Mouse (Mus musculus) lung, adult 2 months (tissue): ENCODE measurements at regions not wholly inside any gene's neighbourhood (a gene's known extent, or its start where the extent isn't known, plus 50 kb on each side); places are given as distances from the start of the nearest gene placed in this dataset.

Experiments
- CTCF ChIP-seq: fragments of 200-500 bp; IDR thresholded peaks from 2 replicates; pipeline ENCODE4 v1.5.1; 2011; ENCODE audit warnings: mild to moderate bottlenecking, low read length, control low read depth; ENCODE audit not compliant: insufficient read depth
- POLR2A ChIP-seq: fragments of 200-500 bp; IDR thresholded peaks from 2 replicates; pipeline ENCODE4 v1.6.1; 2011; ENCODE audit warnings: low read depth, mild to moderate bottlenecking, control low read depth, low read length, borderline replicate concordance; ENCODE audit errors: extremely low read depth

DNA sequence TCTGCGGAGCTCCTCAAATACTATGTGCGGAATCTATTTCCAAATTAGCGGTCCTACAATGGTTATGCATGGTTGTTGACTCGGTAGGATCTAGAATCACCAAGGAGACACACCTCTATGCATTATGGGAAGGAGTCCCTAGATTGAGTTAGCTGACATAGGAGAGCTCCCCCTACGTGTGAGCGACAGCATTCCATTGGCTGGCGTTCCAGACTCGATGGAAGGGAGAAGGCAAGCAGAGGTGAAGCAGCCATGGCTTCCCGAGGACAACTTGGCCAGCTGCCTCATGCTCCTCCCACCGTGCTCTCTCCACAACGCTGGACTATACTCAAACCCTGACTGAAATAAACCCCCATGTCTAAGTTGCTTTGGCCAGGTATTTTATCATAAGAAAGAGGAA, 398.3 kb upstream of the Cd180 start:
- TF ChIP-seq POLR2A (no peak), CTCF (no peak)
